Mouse (Mus musculus) megakaryocyte, embryonic 14.5 days (primary cell): ENCODE results near the gene Pkd1.

ENCODE experiments used
- FLI1 ChIP-seq: IDR thresholded peaks from 2 replicates; pipeline ENCODE4 v1.6.1; 2012; ENCODE audit warnings: low read length, inconsistent platforms, mixed read lengths
- GATA1 ChIP-seq: IDR thresholded peaks from 3 replicates; pipeline ENCODE4 v1.6.1; 2012; ENCODE audit warnings: mixed read lengths, low read length, inconsistent platforms, borderline replicate concordance

GRCm38 (mm10) chr17:24548921-24549617 is 565 bp upstream of the Pkd1 start:
- no peak for TF ChIP-seq GATA1
- TF ChIP-seq FLI1, result no peak
